Mouse (Mus musculus) forebrain, embryonic 11.5 days (tissue): ENCODE results near the gene Tomm40l. TPM values are rescaled to one million over a fixed set of nuclear protein-coding genes. Genes with fewer than 3 reads are reported as not detected.

Source experiments
- ATAC-seq: fragments of 200-750 bp; cut with Nextera tagmentation; replicated peaks from 2 replicates; pipeline ENCODE4 v1.8.0; 2017; ENCODE audit warnings: moderate TSS enrichment; ENCODE audit not compliant: low FRiP score
- DNase-seq: peaks from one replicate; pipeline ENCODE4 v3.0.0-alpha.2; 2017; ENCODE audit warnings: low spot score
- H3K27ac ChIP-seq: fragments of 300-500 bp; sonication (generic); 2 replicates; pipeline ENCODE4 v1.5.1; 2014; ENCODE audit warnings: low read depth, low read length
- H3K27me3 ChIP-seq: fragments of 300-500 bp; sonication (generic); 2 replicates; pipeline ENCODE4 v1.6.1; 2014; ENCODE audit warnings: mild to moderate bottlenecking, low read length, mixed read lengths; ENCODE audit not compliant: control insufficient read depth, insufficient read depth
- H3K36me3 ChIP-seq: fragments of 300-500 bp; sonication (generic); 2 replicates; pipeline ENCODE4 v1.6.1; 2014; ENCODE audit warnings: mild to moderate bottlenecking, low read length, moderate library complexity, mixed read lengths; ENCODE audit not compliant: control insufficient read depth, insufficient read depth
- H3K4me1 ChIP-seq: fragments of 300-500 bp; sonication (generic); replicated peaks from 2 replicates; pipeline ENCODE4 v1.6.1; 2014; ENCODE audit warnings: low read length, mixed read lengths; ENCODE audit not compliant: control insufficient read depth, insufficient read depth
- H3K4me2 ChIP-seq: fragments of 300-500 bp; sonication (generic); 2 replicates; pipeline ENCODE4 v1.6.1; 2014; ENCODE audit warnings: low read depth, mild to moderate bottlenecking, low read length, moderate library complexity, mixed read lengths; ENCODE audit not compliant: severe bottlenecking
- H3K4me3 ChIP-seq: fragments of 300-500 bp; sonication (generic); 2 replicates; pipeline ENCODE4 v1.5.1; 2014; ENCODE audit warnings: low read depth, low read length
- H3K9ac ChIP-seq: fragments of 300-500 bp; sonication (generic); 2 replicates; pipeline ENCODE4 v1.6.1; 2014; ENCODE audit warnings: low read length
- H3K9me3 ChIP-seq: fragments of 300-500 bp; sonication (generic); 2 replicates; pipeline ENCODE4 v1.6.1; 2016; ENCODE audit warnings: low read length, mixed read lengths; ENCODE audit not compliant: control insufficient read depth
- WGBS: fragments of 180-500 bp; shearing (Covaris S2); extraction: QIAGEN DNeasy Blood & Tissue Kit; methylation state at CpG from one replicate; pipeline ENCODE4 v1.1.7; 2014; 5-methylcytosine and 5-hydroxymethylcytosine counted together
- polyA plus RNA-seq: library from polyadenylated mRNA; unstranded; fragments of >200 nt; fragmentation: Nextera tagmentation; extraction: Ambion mirVana; gene quantifications from 2 replicates; pipeline ENCODE4 v1.2.1, GENCODE M21; 2014

Tomm40l gene
- polyA plus RNA-seq, 1 experiment from 2014 or later, result 31.6 TPM

- H3K9me3 ChIP-seq, result no peaks in the 10 kb centered on the region
- WGBS, result 37% methylated on average over 13 of the region's 13 CpGs
- DNase-seq, result no peak
- no peak overlapping the region for H3K4me2 ChIP-seq
- H3K9ac ChIP-seq, result no peak overlapping the region
- H3K4me1 ChIP-seq, result peaks cover 9% of the 10 kb centered on the region; the same call in 1 of the 2 replicates
- no peak for ATAC-seq
- H3K27me3 ChIP-seq, result peaks cover 3% of the 10 kb centered on the region; the same call in 1 of the 2 replicates
- no peak overlapping the region for H3K27ac ChIP-seq
- no peak overlapping the region for H3K4me3 ChIP-seq
- H3K36me3 ChIP-seq, result no peaks in the 10 kb centered on the region
Observed at GRCm38 (mm10) chr1:171187851-171188700, 34.2 kb downstream of the Tomm40l start.

GRCm38 (mm10) chr1:171185655-171186054, 36.7 kb downstream of the Tomm40l start:
- peaks cover 7% of the 10 kb centered on the region; the same call in 1 of the 2 replicates for H3K4me1 ChIP-seq
- H3K27ac ChIP-seq, result no peak overlapping the region
- WGBS, result 71% methylated on average over 8 of the region's 8 CpGs
- no peak for DNase-seq
- no peak for ATAC-seq
- no peak overlapping the region for H3K4me2 ChIP-seq
- no peaks in the 10 kb centered on the region for H3K36me3 ChIP-seq
- no peak overlapping the region for H3K4me3 ChIP-seq
- H3K9ac ChIP-seq, result no peak overlapping the region
- no peaks in the 10 kb centered on the region for H3K9me3 ChIP-seq
- H3K27me3 ChIP-seq, result no peaks in the 10 kb centered on the region

- 91% methylated on average over 7 of the region's 7 CpGs for WGBS
- no peak for DNase-seq
- Histone ChIP-seq H3K27ac (no peak overlapping the region), H3K36me3 (no peaks in the 10 kb centered on the region), H3K4me2 (no peak overlapping the region), H3K9ac (no peak overlapping the region), H3K9me3 (no peaks in the 10 kb centered on the region), H3K4me3 (no peak overlapping the region), H3K27me3 (no peaks in the 10 kb centered on the region), H3K4me1 (peaks cover 4% of the 10 kb centered on the region; the same call in 1 of the 2 replicates)
- no peak for ATAC-seq
Observed at GRCm38 (mm10) chr1:171184314-171184713, 38.0 kb downstream of the Tomm40l start.

- 73% methylated on average over 3 of the region's 3 CpGs for WGBS
- H3K27ac ChIP-seq, result no peak overlapping the region
- H3K9me3 ChIP-seq, result no peaks in the 10 kb centered on the region
- H3K27me3 ChIP-seq, result no peaks in the 10 kb centered on the region
- H3K4me2 ChIP-seq, result no peak overlapping the region
- no peak overlapping the region for H3K9ac ChIP-seq
- DNase-seq (no peak), ATAC-seq (no peak)
- no peaks in the 10 kb centered on the region for H3K36me3 ChIP-seq
- H3K4me1 ChIP-seq, result no peaks in the 10 kb centered on the region; the same call in 1 of the 2 replicates
- H3K4me3 ChIP-seq, result no peak overlapping the region
Observed at GRCm38 (mm10) chr1:171183620-171184019, 38.7 kb downstream of the Tomm40l start.

- Histone ChIP-seq H3K36me3 (no peaks in the 10 kb centered on the region), H3K4me3 (no peak overlapping the region), H3K9me3 (no peaks in the 10 kb centered on the region), H3K27ac (no peak overlapping the region), H3K27me3 (no peaks in the 10 kb centered on the region), H3K4me1 (no peaks in the 10 kb centered on the region), H3K9ac (no peak overlapping the region), H3K4me2 (no peak overlapping the region)
- ATAC-seq, result no peak
- WGBS, result 90% methylated on average over 3 of the region's 3 CpGs
- no peak for DNase-seq
Observed at GRCm38 (mm10) chr1:171183025-171183424, 39.3 kb downstream of the Tomm40l start.

GRCm38 (mm10) chr1:171179487-171180171, 42.7 kb downstream of the Tomm40l start:
- DNase-seq (no peak), ATAC-seq (no peak)
- Histone ChIP-seq H3K4me2 (no peak overlapping the region), H3K4me3 (no peak overlapping the region), H3K27me3 (no peaks in the 10 kb centered on the region), H3K9ac (no peak overlapping the region), H3K9me3 (no peaks in the 10 kb centered on the region), H3K27ac (no peak overlapping the region), H3K36me3 (no peaks in the 10 kb centered on the region), H3K4me1 (no peaks in the 10 kb centered on the region)
- 79% methylated on average over 5 of the region's 5 CpGs for WGBS

- DNase-seq, result no peak
- 93% methylated on average over 8 of the region's 8 CpGs for WGBS
- H3K9ac ChIP-seq, result no peak overlapping the region
Observed at GRCm38 (mm10) chr1:171172779-171173178, 49.5 kb downstream of the Tomm40l start.

GRCm38 (mm10) chr1:171171138-171171537, 51.2 kb downstream of the Tomm40l start:
- Histone ChIP-seq H3K4me1 (no peaks in the 10 kb centered on the region), H3K36me3 (no peaks in the 10 kb centered on the region), H3K4me2 (no peak overlapping the region), H3K4me3 (no peak overlapping the region), H3K9ac (no peak overlapping the region), H3K27ac (no peak overlapping the region), H3K9me3 (no peaks in the 10 kb centered on the region), H3K27me3 (no peaks in the 10 kb centered on the region)
- DNase-seq (no peak), ATAC-seq (no peak)
- WGBS, result 70% methylated on average over 3 of the region's 3 CpGs

More at GRCm38 (mm10) chr1:171172779-171173178, 49.5 kb downstream of the Tomm40l start:
- no peaks in the 10 kb centered on the region for H3K9me3 ChIP-seq
- no peaks in the 10 kb centered on the region for H3K27me3 ChIP-seq
- H3K4me2 ChIP-seq, result no peak overlapping the region
- H3K4me3 ChIP-seq, result no peak overlapping the region
- no peaks in the 10 kb centered on the region for H3K36me3 ChIP-seq
- H3K4me1 ChIP-seq, result no peaks in the 10 kb centered on the region
- ATAC-seq, result no peak
- no peak overlapping the region for H3K27ac ChIP-seq
